Mouse (Mus musculus): ENCODE measurements around the gene Tbc1d4. TPM values are rescaled to one million over a fixed set of nuclear protein-coding genes. Genes with fewer than 3 reads are reported as not detected.

Gene Tbc1d4
- polyA plus RNA-seq, 1 experiment from 2014 or later, result 8.7 TPM

DNA sequence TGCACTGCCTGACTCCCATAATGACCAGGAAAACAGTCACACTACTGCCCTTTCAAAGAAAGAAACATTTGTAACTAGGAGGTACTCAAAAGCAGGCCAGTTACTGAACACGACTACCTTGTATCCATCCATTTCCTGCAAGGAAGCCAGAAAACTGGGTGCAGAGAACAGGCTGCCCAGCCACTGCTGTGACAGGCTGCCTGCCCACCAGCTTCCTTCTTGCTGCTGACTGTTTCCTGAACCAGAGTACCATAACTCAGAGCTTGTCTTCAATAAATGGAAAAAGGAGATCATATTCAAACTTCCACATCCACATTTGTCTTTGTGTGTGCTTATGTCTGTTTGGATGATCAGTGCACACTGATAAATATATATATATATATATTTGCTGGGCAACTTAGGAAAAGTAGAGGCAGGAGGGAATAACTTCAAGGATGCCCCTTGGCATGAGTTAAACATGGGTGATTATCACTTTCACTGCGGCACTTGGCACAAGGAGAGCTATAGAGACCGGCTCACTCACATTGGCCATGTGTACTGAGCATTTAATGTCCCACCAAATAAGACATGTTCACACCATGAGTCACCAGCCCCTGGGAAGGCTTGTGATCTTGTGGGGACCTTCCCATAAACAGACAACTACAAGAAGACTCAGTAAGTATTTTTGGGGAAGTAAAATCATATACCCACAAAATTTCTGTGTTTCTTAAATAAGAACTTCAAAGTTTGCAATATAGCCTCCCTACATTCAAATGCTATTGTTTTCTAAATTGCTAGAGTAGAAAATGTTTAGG is 105.6 kb downstream of the Tbc1d4 start:
- no peaks in the 10 kb centered on the region for H3K4me1 ChIP-seq (ENCODE audit: control insufficient read depth, insufficient read depth, low read length)
- 80% methylated on average over 3 of the region's 3 CpGs for WGBS
- H3K9ac ChIP-seq (ENCODE audit: low read length), result no peak overlapping the region
- no peak overlapping the region for H3K4me3 ChIP-seq (replicated peaks; ENCODE audit: low read length)
- H3K27me3 ChIP-seq (ENCODE audit: control insufficient read depth, insufficient read depth, low read length), result no peaks in the 10 kb centered on the region
- no peaks in the 10 kb centered on the region for H3K9me3 ChIP-seq (replicated peaks; ENCODE audit: control insufficient read depth, low read length)
- no peaks in the 10 kb centered on the region for H3K36me3 ChIP-seq (ENCODE audit: control insufficient read depth, insufficient read depth, low read length)
- no peak overlapping the region for H3K4me2 ChIP-seq (ENCODE audit: low read depth, low read length)
- ATAC-seq (ENCODE audit: insufficient read depth, low FRiP score), result no peak
- H3K27ac ChIP-seq (ENCODE audit: low read length), result no peak overlapping the region

DNA sequence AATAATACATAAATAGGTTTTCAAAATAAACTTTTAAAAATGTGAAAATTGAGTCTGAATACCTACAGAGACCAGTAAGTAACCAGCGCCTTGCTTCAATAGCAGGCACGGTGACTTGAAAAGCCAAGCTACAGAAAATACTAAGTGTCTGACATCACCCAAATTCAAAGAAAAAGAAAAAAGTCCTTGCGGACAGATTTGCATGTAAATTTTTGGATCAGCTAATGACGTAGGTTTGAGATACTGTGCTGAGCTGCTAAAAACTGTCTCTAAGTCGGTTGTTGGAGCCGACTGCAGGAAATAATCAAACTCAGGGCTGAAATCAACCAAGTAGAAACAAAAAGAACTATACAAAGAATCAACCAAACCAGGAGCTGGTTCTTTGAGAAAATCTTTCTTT is 107.1 kb downstream of the Tbc1d4 start:
- 87% methylated on average over 6 of the region's 6 CpGs for WGBS
- no peaks in the 10 kb centered on the region for H3K4me1 ChIP-seq (ENCODE audit: control insufficient read depth, insufficient read depth, low read length)
- no peak overlapping the region for H3K4me3 ChIP-seq (replicated peaks; ENCODE audit: low read length)
- no peak overlapping the region for H3K4me2 ChIP-seq (ENCODE audit: low read depth, low read length)
- H3K27me3 ChIP-seq (ENCODE audit: control insufficient read depth, insufficient read depth, low read length), result no peaks in the 10 kb centered on the region
- no peak for ATAC-seq (ENCODE audit: insufficient read depth, low FRiP score)
- H3K9ac ChIP-seq (ENCODE audit: low read length), result no peak overlapping the region
- no peak overlapping the region for H3K27ac ChIP-seq (ENCODE audit: low read length)
- H3K9me3 ChIP-seq (replicated peaks; ENCODE audit: control insufficient read depth, low read length), result no peaks in the 10 kb centered on the region
- H3K36me3 ChIP-seq (ENCODE audit: control insufficient read depth, insufficient read depth, low read length), result no peaks in the 10 kb centered on the region

DNA sequence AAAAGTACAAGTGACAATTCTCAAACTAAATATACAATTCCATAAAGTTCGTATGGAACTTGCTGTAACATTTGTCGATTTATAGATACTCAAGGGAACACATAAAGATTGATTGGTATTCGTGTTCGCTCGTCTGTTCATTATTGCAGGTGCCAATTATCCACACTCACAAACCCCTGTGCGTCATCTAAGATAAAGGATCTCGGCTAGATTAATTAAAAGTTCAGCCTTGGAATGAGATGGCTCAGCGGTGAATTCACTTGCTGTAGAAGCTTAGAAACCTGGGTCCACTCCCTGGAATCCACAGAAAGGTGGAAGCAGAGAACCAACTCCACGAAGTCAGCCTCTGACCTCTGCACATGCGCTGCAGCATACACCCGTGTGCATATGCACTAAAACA is 107.5 kb downstream of the Tbc1d4 start:
- 85% methylated on average over 11 of the region's 11 CpGs for whole genome bisulfite sequencing
- H3K27me3 ChIP-seq (ENCODE audit: control insufficient read depth, insufficient read depth, low read length), result no peaks in the 10 kb centered on the region

GRCm38 (mm10) chr14:101500826-101501225 is 108.2 kb downstream of the Tbc1d4 start:
- Histone ChIP-seq H3K27ac (ENCODE audit: low read length) (no peak overlapping the region), H3K9ac (ENCODE audit: low read length) (no peak overlapping the region), H3K27me3 (ENCODE audit: control insufficient read depth, insufficient read depth, low read length) (no peaks in the 10 kb centered on the region), H3K36me3 (ENCODE audit: control insufficient read depth, insufficient read depth, low read length) (no peaks in the 10 kb centered on the region), H3K9me3 (replicated peaks; ENCODE audit: control insufficient read depth, low read length) (no peaks in the 10 kb centered on the region), H3K4me2 (ENCODE audit: low read depth, low read length) (no peak overlapping the region), H3K4me3 (replicated peaks; ENCODE audit: low read length) (no peak overlapping the region), H3K4me1 (ENCODE audit: control insufficient read depth, insufficient read depth, low read length) (no peaks in the 10 kb centered on the region)
- ATAC-seq (ENCODE audit: insufficient read depth, low FRiP score), result no peak
- 61% methylated on average over 11 of the region's 11 CpGs for WGBS

More for the DNA sequence above, 107.5 kb downstream of the Tbc1d4 start:
- no peak overlapping the region for H3K4me3 ChIP-seq (replicated peaks; ENCODE audit: low read length)
- no peaks in the 10 kb centered on the region for H3K9me3 ChIP-seq (replicated peaks; ENCODE audit: control insufficient read depth, low read length)
- no peak overlapping the region for H3K9ac ChIP-seq (ENCODE audit: low read length)
- no peak overlapping the region for H3K4me2 ChIP-seq (ENCODE audit: low read depth, low read length)
- H3K36me3 ChIP-seq (ENCODE audit: control insufficient read depth, insufficient read depth, low read length), result no peaks in the 10 kb centered on the region
- no peaks in the 10 kb centered on the region for H3K4me1 ChIP-seq (ENCODE audit: control insufficient read depth, insufficient read depth, low read length)
- ATAC-seq (ENCODE audit: insufficient read depth, low FRiP score), result no peak
- no peak overlapping the region for H3K27ac ChIP-seq (ENCODE audit: low read length)

DNA sequence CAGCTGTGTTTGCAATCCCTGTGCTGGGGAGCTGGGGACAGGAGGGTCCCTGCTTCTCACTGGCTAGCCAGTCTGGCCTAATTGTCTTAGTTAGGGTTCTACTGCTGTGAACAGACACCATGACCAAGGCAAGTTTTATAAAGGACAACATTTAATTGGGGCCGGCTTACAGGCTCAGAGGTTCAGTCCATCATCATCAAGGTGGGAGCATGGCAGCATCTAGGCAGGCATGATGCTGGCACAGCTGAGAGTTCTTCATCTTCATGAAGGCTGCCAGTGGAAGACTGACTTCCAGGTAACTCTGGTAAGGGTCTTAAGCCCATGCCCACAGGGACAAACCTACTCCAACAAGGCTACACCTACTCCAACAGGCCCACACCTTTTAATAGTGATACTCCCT is 109.2 kb downstream of the Tbc1d4 start:
- no peaks in the 10 kb centered on the region for H3K9me3 ChIP-seq (replicated peaks; ENCODE audit: control insufficient read depth, low read length)
- H3K27ac ChIP-seq (ENCODE audit: low read length), result no peak overlapping the region
- no peak overlapping the region for H3K4me3 ChIP-seq (replicated peaks; ENCODE audit: low read length)
- no peaks in the 10 kb centered on the region for H3K36me3 ChIP-seq (ENCODE audit: control insufficient read depth, insufficient read depth, low read length)
- no peak overlapping the region for H3K4me2 ChIP-seq (ENCODE audit: low read depth, low read length)
- no peaks in the 10 kb centered on the region for H3K27me3 ChIP-seq (ENCODE audit: control insufficient read depth, insufficient read depth, low read length)
- no peak for ATAC-seq (ENCODE audit: insufficient read depth, low FRiP score)
- 92% methylated on average over 1 of the region's 1 CpGs for WGBS
- H3K4me1 ChIP-seq (ENCODE audit: control insufficient read depth, insufficient read depth, low read length), result no peaks in the 10 kb centered on the region
- no peak overlapping the region for H3K9ac ChIP-seq (ENCODE audit: low read length)

GRCm38 (mm10) chr14:101488264-101488810 is 120.7 kb downstream of the Tbc1d4 start:
- no peaks in the 10 kb centered on the region for H3K4me1 ChIP-seq (ENCODE audit: control insufficient read depth, insufficient read depth, low read length)
- H3K4me3 ChIP-seq (replicated peaks; ENCODE audit: low read length), result no peak overlapping the region
- no peaks in the 10 kb centered on the region for H3K27me3 ChIP-seq (ENCODE audit: control insufficient read depth, insufficient read depth, low read length)
- H3K27ac ChIP-seq (ENCODE audit: low read length), result no peak overlapping the region
- H3K9ac ChIP-seq (ENCODE audit: low read length), result no peak overlapping the region
- 44% methylated on average over 15 of the region's 15 CpGs for WGBS
- ATAC-seq (ENCODE audit: insufficient read depth, low FRiP score), result no peak
- H3K36me3 ChIP-seq (ENCODE audit: control insufficient read depth, insufficient read depth, low read length), result no peaks in the 10 kb centered on the region
- no peak overlapping the region for H3K4me2 ChIP-seq (ENCODE audit: low read depth, low read length)
- no peaks in the 10 kb centered on the region for H3K9me3 ChIP-seq (replicated peaks; ENCODE audit: control insufficient read depth, low read length)

DNA sequence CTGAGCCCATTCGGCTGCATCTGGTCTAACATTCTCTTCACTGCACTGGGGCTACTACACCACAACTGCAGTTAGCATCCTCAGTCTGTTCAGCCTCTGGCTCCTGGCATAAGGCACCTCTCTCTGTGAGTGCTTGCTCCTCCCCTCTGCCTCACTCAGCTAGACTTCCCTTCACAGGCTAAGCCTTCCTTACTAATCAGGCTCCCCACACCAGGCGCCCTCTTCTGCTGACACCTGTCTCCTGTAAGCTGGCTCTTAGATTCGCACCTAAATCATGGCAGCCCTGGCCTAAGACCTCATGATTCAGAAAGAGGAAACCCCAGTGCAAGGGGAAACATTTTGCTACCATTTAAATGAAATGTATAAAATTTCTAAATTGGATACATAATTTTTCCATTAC is 122.4 kb downstream of the Tbc1d4 start:
- Histone ChIP-seq H3K4me1 (ENCODE audit: control insufficient read depth, insufficient read depth, low read length) (no peaks in the 10 kb centered on the region), H3K36me3 (ENCODE audit: control insufficient read depth, insufficient read depth, low read length) (no peaks in the 10 kb centered on the region), H3K9ac (ENCODE audit: low read length) (no peak overlapping the region), H3K27ac (ENCODE audit: low read length) (no peak overlapping the region), H3K27me3 (ENCODE audit: control insufficient read depth, insufficient read depth, low read length) (no peaks in the 10 kb centered on the region), H3K9me3 (replicated peaks; ENCODE audit: control insufficient read depth, low read length) (no peaks in the 10 kb centered on the region), H3K4me2 (ENCODE audit: low read depth, low read length) (no peak overlapping the region), H3K4me3 (replicated peaks; ENCODE audit: low read length) (no peak overlapping the region)
- ATAC-seq (ENCODE audit: insufficient read depth, low FRiP score), result no peak
- 61% methylated on average over 3 of the region's 3 CpGs for WGBS

- Histone ChIP-seq H3K4me1 (ENCODE audit: control insufficient read depth, insufficient read depth, low read length) (no peaks in the 10 kb centered on the region), H3K27me3 (ENCODE audit: control insufficient read depth, insufficient read depth, low read length) (no peaks in the 10 kb centered on the region), H3K4me2 (ENCODE audit: low read depth, low read length) (no peak overlapping the region), H3K27ac (ENCODE audit: low read length) (no peak overlapping the region), H3K4me3 (replicated peaks; ENCODE audit: low read length) (no peak overlapping the region), H3K9ac (ENCODE audit: low read length) (no peak overlapping the region), H3K36me3 (ENCODE audit: control insufficient read depth, insufficient read depth, low read length) (no peaks in the 10 kb centered on the region), H3K9me3 (replicated peaks; ENCODE audit: control insufficient read depth, low read length) (no peaks in the 10 kb centered on the region)
- WGBS, result 46% methylated on average over 4 of the region's 4 CpGs
- no peak for ATAC-seq (ENCODE audit: insufficient read depth, low FRiP score)
Observed at GRCm38 (mm10) chr14:101483230-101483629, 125.8 kb downstream of the Tbc1d4 start.

DNA sequence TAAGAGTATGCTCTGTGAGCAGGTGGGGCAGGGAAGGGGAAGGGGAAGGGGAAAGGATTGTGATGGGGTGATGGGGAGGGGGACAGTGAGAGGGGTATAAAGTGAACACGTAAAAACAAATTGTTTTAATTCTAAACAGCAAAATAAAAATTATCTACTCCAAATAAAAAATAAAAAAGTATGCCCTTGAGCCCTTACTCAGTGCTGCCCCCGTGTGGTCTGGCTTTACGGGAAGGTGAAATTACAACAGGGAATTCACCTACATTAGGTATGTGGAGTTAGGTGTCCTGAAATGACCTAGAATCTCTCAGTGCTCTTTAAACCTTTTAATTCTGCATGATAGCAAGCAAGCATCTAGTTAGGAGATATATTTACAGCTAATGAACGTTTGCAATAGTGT is 126.7 kb downstream of the Tbc1d4 start:
- H3K4me3 ChIP-seq (replicated peaks; ENCODE audit: low read length), result no peak overlapping the region
- WGBS, result 35% methylated on average over 4 of the region's 4 CpGs
- H3K4me1 ChIP-seq (ENCODE audit: control insufficient read depth, insufficient read depth, low read length), result no peaks in the 10 kb centered on the region
- no peaks in the 10 kb centered on the region for H3K36me3 ChIP-seq (ENCODE audit: control insufficient read depth, insufficient read depth, low read length)
- H3K9me3 ChIP-seq (replicated peaks; ENCODE audit: control insufficient read depth, low read length), result no peaks in the 10 kb centered on the region
- H3K4me2 ChIP-seq (ENCODE audit: low read depth, low read length), result no peak overlapping the region
- no peak overlapping the region for H3K9ac ChIP-seq (ENCODE audit: low read length)
- no peak for ATAC-seq (ENCODE audit: insufficient read depth, low FRiP score)
- H3K27ac ChIP-seq (ENCODE audit: low read length), result no peak overlapping the region
- no peaks in the 10 kb centered on the region for H3K27me3 ChIP-seq (ENCODE audit: control insufficient read depth, insufficient read depth, low read length)
